Mouse (Mus musculus) megakaryocyte progenitor cell, adult 5-6 weeks (primary cell): Measurements from ENCODE around the gene Pcnx. TPM values are rescaled to one million over a fixed set of nuclear protein-coding genes. Genes with fewer than 3 reads are reported as not detected.

Experiments
- total RNA-seq, 2 experiments: library from RNA; stranded (forward) in 1 of 2; stranded (reverse) in 1 of 2; fragments of 157-497, 149-512 nt in 1 of 2; fragments of 200-1000 nt in 1 of 2; gene quantifications; 2 replicates each; pipeline versions ENCODE4 v1.2.3 to v1.2.4; 2015 to 2017

Pcnx gene
- total RNA-seq, 2 experiments from 2014 or later = 10.0 to 32.2 TPM

Other genes starting within 250 kb of the Pcnx start
- not detected in 2 replicates for gene Ttc9, start 228.8 kb upstream of the Pcnx start, total RNA-seq (2015)
- not detected in 2 replicates for gene Ttc9, start 228.8 kb upstream of the Pcnx start, total RNA-seq (2017)
- 0.37 and 1.4 TPM in 2 replicates for gene Map3k9, start 78.8 kb upstream of the Pcnx start, total RNA-seq (2015)
- 0.92 and 1.7 TPM in 2 replicates for gene Map3k9, start 78.8 kb upstream of the Pcnx start, total RNA-seq (2017)